Mouse (Mus musculus): ENCODE data around the gene Tmem38b. TPM values are rescaled to one million over a fixed set of nuclear protein-coding genes. Genes with fewer than 3 reads are reported as not detected.

The Tmem38b gene
- total RNA-seq, 2 experiments from 2014 or later, result 47.0 to 55.7 TPM

DNA sequence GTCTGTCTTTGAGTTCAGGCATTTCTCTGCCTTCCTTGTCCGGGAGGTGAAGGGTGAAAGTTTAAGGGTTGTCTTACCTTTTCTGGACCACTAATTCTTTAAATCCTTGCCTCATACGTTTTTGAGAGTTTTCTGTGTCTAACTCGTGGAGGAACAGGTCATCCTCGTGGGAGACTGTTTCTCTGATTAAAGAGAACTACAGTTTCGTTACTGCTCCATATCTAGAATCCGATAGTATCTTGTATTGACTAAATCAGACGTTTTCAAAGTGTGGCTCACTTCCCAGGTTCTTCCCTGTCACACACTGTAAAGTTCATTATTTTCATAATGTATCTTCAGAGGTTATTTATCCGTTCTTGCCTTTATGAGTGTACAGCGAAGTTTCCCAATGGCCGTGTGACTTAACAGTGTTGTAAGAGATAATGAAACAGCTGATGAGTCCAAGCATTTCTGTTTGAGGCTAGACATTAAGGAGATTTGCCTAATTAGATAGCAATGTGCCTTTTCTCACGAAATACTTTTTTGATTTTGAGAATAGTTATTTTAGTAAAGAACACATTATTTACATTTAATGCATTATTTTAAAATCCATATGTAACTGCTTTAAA, 900 bp downstream of the Tmem38b start:
- DNase-seq, result no peak
- intact Hi-C loops (cut with DNase I; ENCODE audit: low total_unique reads), result no loop called here

DNA sequence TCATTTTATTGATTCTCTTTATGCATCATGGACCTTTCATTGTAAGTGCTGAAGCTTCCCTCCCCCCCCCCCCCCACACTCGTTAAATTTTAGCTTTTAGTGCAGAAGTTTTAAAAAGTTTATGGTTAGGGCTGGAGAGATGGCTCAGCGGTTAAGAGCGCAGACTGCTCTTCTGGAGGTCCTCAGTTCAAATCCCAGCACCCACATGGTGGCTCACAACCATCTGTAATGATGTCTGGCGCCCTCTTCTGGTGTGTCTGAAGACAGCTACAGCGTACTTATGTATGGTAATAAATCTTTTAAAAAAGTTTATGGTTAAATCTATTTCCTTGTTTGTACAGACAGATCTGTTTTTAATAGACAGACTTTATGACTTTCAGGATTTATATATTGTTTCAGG, 2.0 kb downstream of the Tmem38b start:
- no peak for DNase-seq
- intact Hi-C loops (cut with DNase I; ENCODE audit: low total_unique reads), result no loop called here

DNA sequence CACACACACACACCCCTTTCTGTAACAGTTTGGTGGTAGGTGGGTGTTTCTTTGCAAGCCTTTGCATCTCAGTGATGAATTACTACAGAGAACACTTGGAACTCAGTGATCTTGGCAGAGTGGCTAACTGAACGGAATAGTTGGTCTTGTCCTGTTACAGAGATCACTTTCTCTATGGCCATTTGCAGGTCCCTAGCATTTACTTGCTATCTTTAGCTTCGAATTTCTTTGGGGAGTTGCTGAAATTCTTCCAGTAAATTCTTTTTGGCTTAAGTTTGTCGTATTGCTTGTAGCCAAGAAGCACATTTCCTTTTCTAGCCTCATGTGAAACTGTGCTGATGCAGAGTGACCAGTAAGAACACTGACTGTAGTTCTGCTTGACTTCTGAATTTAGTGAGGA, 3.1 kb downstream of the Tmem38b start:
- DNase-seq, result no peak

DNA sequence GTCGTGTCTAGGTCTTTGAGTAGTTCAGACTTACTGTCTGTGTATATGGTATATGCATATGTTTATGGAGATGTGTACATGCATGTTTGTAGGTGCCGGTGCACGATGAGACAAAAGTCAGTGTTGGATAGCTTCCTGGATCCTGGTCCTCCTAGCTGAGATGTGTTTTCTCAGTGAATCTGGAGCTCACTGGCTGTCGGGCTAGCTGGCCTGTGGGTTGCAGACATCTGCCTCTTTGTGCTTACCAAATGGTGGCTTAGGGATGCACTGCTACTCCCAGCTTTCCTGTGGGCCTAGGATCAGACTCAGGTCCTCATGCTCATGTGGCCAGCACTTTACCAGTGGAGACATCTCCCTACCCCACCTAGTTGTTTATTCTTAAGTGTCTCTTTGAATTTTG, 4.2 kb downstream of the Tmem38b start:
- DNase-seq, result no peak

More for the DNA sequence above, 3.1 kb downstream of the Tmem38b start:
- intact Hi-C loops (cut with DNase I; ENCODE audit: low total_unique reads), result no loop called here

DNA sequence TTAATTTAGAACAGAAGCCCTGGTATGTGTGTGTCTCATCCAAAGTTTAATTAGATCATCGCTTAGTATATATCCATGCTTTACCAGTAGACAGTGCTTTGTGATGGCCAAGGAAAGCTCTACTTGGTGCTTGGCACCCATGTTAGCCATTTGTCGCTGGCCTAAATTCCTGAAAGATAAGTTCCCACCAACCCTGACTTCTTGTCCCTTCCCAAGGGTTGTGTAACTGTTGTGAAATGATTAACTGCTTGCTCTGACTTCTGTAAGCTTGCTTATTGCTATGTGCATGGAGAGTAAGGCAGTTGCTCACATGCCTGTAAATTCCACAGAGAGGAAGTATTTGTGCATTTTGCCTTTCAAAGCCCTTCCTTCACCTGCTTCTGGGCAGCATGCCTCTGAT, 4.7 kb downstream of the Tmem38b start:
- DNase-seq, result no peak
- intact Hi-C loops (cut with DNase I; ENCODE audit: low total_unique reads), result no loop called here

More for the DNA sequence above, 4.2 kb downstream of the Tmem38b start:
- intact Hi-C loops (cut with DNase I; ENCODE audit: low total_unique reads), result no loop called here

DNA sequence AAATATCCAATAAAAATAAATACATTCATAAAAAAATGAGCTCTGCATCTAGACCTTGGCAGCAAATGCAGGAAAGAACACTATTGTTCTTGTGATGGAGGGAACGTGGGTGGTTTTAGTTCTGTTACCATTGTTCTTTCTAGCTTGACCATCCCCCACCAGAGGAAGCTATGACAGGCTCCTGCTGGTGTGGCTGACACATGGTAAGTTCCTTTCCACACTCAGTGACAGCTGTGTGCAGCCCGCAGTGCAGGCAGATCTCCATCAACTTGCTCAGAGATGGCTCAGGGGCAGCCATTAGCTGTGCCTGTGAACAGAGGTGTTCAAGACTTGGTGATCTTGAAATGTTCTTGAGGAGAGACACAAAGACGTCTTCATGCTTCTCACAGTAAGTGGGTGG, 6.5 kb downstream of the Tmem38b start:
- intact Hi-C loops (cut with DNase I; ENCODE audit: low total_unique reads), result no loop called here
- no peak for DNase-seq

DNA sequence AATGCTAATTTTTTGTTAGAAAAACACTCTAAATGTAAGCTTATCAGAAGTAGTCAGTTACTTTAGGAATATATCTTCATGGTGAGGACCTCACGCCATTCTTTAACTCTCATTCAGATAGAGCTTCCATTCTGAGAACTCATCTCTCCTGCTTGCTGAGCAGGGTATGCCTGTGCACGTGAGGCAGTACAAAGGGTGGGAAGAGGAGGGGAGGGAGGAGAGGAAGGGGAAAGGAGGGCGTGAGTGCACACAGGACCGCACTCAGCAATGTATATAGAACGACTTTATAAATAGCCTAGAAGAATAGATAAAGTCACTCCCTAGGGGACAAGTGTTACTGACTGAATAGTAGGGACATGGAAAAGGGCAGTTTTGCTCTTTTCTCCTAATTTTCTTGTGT, 11.1 kb downstream of the Tmem38b start:
- intact Hi-C loops (cut with DNase I; ENCODE audit: low total_unique reads), result no loop called here
- DNase-seq, result no peak

DNA sequence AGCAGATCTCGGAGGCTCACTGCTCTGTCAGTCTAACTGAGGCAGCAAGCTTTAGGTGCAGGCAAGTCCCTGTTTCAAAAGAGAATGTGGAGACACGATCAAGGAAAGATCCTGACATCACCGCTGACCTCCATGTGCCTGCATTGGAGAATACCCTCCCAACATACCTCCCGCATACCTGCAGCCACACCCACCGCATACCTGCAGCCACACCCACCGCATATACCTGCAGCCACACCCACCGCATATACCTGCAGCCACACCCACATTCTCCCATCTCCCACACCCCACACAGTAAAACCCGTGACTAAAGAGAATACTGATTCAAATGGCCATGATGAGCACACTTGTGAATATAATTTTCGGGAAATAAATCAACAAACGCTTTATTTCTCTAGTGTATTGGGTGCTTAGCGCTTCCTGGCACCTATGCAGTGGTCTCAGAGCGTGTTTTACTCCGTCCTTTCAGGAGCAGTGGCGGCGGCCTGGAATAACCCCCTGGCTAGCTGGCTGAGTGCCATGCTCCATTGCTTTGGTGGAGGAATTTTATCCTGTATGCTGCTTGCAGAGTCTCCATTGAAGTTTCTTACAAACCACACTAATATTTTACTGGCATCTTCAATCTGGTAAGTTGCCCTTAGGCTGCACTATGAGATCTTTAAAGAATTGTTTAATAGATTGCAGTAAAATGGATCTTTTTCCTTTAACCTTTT, 14.5 kb downstream of the Tmem38b start:
- DNase-seq, result peak; percentile 40
- intact Hi-C loops (cut with DNase I; ENCODE audit: low total_unique reads), result loop anchor here (5.0 kb wide), 1 partner anchor 98 kb away; no protein-coding TSS in a partner anchor

DNA sequence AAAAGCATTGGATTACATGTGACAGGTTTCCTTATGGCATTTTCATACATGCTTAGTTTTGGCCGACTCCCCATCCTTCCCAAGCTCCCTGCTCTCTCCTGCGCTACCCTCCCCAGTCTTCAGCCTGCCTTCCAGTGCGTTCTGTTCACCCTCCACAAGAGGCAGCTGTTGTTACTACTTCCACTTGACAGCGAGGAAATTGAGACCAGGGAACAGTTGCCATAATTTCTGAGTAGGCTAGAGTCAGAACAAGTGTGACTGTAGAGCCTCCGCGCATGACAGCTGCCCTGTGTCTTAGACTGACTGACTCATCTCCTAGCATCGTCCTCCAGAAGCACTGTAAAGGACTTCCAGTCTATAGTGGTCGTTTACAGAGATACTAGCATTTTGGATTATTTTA, 17.7 kb downstream of the Tmem38b start:
- intact Hi-C loops (cut with DNase I; ENCODE audit: low total_unique reads), result loop anchor here (5.0 kb wide), 1 partner anchor 101 kb away; no protein-coding TSS in a partner anchor
- DNase-seq, result peak; percentile 29

DNA sequence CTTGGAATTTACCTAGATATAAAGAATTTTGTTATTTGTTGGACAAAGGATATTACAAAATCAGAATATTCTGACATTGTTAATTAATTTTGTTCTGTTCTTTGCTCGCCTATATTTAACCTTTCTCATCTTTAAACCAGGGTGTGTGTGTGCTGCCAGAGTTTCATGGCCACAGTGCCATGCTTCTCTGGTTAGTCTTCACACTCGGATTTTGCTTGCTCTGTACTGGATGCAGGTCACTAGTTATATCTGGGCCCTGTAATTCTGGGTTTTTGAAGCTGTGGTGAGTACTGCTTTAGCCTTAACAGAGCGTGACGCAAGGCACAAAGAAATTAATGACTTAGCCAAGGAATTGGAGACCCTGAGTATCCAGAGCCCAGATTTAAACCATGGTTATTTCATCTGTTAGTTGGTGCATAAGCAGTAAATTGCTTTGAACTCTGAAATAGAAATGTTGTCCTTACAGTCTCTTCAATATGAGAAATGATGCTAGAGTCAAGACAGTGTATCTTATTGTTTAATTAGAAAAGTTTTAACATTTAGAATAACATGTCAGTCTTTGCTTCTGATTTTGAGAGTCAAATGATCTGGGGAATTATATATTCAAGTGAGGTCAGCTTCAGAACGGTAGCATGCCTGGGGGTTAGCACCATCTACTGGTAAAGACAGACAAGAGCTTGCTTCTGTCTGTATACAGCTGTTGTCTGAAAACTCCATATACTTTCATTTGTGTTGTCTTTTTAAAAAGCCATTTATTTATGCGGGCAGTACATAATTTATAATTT, 19.2 kb downstream of the Tmem38b start:
- no peak for DNase-seq
- intact Hi-C loops (cut with DNase I; ENCODE audit: low total_unique reads), result loop anchor here (5.0 kb wide), 2 partner anchors 68 to 103 kb away; partner anchors contain the start of gene Tal2

DNA sequence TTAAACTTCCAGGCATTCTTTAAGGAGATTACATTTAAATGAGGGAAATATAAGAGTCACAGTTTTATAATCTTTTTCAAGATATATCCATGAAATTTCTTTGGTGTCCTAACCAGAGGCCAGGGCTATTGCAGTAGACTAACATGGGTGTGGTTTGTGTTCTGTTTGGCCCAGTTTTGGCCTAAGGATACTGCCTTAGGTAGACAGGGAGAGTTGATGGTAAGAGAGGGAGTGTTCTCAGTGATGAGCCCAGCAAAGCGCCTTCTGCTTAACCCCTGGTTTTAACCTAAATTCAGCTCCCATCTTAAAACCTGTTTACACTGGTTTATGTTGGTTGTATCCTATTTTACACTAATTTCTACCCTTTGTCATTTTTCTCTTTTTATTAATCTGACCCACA, 19.8 kb downstream of the Tmem38b start:
- intact Hi-C loops (cut with DNase I; ENCODE audit: low total_unique reads), result loop anchor here (5.0 kb wide), 1 partner anchor 68 kb away; the partner anchor contains the start of gene Tal2
- no peak for DNase-seq

DNA sequence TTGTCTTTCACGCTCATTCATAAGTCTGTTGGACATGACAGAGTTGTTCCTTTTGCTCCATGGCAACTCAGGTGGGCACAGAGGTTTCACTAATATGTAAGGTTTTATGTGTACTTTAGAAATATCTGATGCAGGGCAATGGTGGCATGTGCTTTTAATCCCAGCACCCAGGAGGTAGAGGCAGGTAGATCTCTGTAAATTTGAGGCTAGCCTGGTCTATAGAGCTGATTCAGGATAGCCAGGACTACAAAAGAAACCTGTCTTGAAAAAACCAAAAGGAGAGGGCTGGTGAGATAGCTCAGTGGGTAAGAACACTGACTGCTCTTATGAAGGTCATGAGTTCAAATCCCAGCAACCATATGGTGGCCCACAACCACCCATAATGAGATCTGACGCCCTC, 20.5 kb downstream of the Tmem38b start:
- intact Hi-C loops (cut with DNase I; ENCODE audit: low total_unique reads), result loop anchor here (5.0 kb wide), 1 partner anchor 69 kb away; the partner anchor contains the start of gene Tal2
- DNase-seq, result no peak

DNA sequence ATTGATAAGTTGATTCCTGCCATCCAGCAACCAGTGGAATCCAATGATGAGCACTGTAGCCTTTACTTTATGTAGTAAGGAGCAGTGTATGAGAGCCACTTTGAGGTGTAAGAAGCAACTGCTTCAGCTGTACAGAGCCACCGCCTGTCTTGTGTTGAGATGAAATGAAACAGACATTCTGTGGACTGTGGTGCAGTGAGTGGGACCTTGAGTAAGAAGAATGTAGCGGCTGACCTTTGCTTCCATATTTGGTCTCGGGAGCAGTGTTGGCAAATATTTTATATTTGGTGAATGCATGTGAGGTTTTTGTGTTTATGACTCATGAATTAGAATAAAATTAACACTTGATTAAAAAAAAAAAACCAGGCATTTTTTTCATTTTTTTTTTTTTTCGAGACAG, 21.7 kb downstream of the Tmem38b start:
- intact Hi-C loops (cut with DNase I; ENCODE audit: low total_unique reads), result loop anchor here (5.0 kb wide), 1 partner anchor 70 kb away; the partner anchor contains the start of gene Tal2
- DNase-seq, result no peak

DNA sequence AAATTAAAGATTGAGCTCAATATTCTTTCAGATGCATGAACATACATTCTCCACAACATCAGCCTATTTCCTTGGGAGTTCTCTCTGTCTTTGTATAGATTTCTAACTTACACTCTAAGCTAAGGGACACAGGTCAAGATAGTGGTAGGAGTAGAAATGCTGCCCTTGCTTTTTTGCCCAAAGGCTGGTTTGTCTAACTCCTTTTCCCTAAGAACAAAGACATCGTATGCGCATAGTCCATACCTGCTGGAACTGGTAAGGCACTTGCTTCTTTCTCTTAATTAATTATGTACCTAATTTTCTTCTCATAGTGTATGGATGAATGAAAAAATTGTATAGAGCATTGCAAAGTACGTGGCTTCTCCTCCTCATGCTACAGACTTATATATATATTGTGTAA, 22.5 kb downstream of the Tmem38b start:
- DNase-seq, result no peak
- intact Hi-C loops (cut with DNase I; ENCODE audit: low total_unique reads), result loop anchor here (5.0 kb wide), 1 partner anchor 71 kb away; the partner anchor contains the start of gene Tal2

DNA sequence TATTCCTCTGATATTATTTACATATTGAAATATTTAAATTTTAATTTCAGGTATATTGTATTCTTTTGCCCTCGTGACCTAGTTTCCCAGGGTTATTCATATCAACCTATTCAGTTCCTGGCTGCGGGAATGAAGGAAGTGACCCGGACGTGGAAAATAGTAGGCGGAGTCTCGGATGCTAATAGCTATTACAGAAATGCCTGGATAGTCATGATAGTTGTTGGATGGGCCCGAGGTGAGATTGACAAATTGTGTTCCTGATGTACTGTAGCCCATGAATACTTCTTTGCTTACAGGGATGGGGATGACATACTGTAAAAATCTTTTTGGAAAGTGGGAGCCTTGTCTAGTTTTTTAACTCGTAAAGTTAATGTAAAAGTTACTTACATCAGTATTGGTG, 23.0 kb downstream of the Tmem38b start:
- intact Hi-C loops (cut with DNase I; ENCODE audit: low total_unique reads), result loop anchor here (5.0 kb wide), 1 partner anchor 72 kb away; the partner anchor contains the start of gene Tal2
- no peak for DNase-seq

DNA sequence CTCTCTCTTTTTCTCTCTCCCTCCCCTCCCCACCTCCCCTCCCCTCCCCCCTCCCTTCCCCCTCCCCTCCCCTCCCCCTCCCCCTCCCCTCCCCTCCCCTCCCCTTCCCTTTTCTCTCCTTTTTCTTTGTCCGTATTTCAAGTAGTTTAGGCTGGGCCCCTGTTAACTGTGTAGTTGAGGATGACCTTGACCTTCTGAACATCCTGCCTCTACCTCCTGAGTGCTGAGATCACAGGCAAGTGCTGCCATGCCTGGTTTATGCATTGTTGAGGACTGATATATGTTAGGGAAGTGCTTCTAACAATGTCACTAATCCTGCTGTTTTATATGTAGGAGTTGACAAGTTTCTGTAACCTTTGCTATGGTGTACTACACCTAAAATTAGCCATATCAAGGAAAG, 24.0 kb downstream of the Tmem38b start:
- intact Hi-C loops (cut with DNase I; ENCODE audit: low total_unique reads), result loop anchor here (5.0 kb wide), 1 partner anchor 73 kb away; the partner anchor contains the start of gene Tal2
- DNase-seq, result no peak

DNA sequence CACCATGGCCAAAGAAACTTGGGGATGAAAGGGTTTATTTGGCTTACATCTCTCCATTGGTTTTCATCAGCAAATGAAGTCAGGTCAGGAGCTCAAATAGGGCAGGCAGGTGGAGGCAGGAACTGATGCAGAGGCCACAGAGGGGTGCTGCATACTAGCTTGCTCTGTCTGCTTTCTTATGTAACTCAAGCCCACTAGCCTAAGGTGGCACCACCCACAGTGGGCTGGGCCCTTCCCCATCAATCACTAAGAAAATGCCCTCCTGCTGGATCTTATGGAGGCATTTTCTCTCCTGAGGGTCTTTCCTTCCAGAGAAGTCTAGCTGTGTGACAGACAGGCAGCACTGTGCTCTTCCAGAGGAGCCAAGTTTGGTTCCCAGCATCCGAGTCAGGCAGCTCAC, 27.5 kb downstream of the Tmem38b start:
- intact Hi-C loops (cut with DNase I; ENCODE audit: low total_unique reads), result no loop called here
- no peak for DNase-seq

DNA sequence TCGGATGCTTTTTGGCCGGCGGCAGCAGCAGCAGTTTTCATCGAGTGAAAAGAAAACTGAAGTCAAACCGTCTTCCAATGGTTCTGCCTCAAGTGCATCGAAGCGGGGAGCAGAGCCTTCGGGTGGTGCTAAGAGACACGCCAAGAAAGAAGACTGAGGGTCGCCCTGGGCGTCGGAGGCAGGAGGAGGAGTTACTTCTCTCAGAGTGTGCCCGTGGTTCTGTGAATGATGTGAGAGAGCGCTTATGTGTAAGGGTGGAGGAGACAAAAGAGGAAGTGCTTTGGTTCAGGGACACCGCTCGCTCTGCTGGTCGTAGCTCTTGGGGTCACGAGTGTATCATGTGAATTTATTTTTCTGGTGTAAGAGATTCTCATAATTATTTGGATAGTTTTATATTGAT, 34.1 kb downstream of the Tmem38b start:
- DNase-seq, result no peak
- intact Hi-C loops (cut with DNase I; ENCODE audit: low total_unique reads), result no loop called here

DNA sequence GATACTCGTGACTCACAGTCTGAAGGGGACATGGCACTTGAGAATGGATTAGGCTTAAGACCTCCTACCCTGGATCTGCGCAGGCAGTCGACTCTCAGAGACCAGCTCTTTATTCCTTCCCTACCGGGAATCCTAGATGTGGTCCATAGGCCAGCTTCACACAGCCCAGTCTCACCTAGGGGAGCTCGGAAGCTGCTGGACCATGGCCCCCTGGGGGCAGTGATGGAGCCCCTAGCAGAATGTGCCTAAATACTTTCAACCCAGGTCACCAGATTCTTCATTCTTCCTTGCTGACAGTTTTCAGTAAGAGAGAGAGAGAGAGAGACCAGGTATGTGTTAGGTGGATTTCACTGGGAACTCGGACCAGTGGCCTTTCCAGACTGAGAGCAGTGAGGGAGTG, 36.3 kb downstream of the Tmem38b start:
- intact Hi-C loops (cut with DNase I; ENCODE audit: low total_unique reads), result no loop called here

More for the DNA sequence above, 36.3 kb downstream of the Tmem38b start:
- DNase-seq, result no peak

Data from gastrocnemius, postnatal 14 days (tissue).